Mouse (Mus musculus): ENCODE results near the gene Ccar1. TPM values are rescaled to one million over a fixed set of nuclear protein-coding genes. Genes with fewer than 3 reads are reported as not detected.

Ccar1 gene
- polyA plus RNA-seq, 1 experiment from 2014 or later, result 174 TPM

GRCm38 (mm10) chr10:62713457-62713856, 78.6 kb downstream of the Ccar1 start:
- Histone ChIP-seq H3K9me3 (no peaks in the 10 kb centered on the region), H3K4me1 (no peaks in the 10 kb centered on the region), H3K27ac (replicated peaks) (no peak overlapping the region), H3K4me3 (no peak overlapping the region), H3K27me3 (replicated peaks; ENCODE audit: low read depth, poor library complexity, severe bottlenecking) (no peaks in the 10 kb centered on the region), H3K36me3 (replicated peaks) (no peaks in the 10 kb centered on the region)
- 81% methylated on average over 10 of the region's 10 CpGs for WGBS
- no peak for DNase-seq (ENCODE audit: low spot score)

DNA sequence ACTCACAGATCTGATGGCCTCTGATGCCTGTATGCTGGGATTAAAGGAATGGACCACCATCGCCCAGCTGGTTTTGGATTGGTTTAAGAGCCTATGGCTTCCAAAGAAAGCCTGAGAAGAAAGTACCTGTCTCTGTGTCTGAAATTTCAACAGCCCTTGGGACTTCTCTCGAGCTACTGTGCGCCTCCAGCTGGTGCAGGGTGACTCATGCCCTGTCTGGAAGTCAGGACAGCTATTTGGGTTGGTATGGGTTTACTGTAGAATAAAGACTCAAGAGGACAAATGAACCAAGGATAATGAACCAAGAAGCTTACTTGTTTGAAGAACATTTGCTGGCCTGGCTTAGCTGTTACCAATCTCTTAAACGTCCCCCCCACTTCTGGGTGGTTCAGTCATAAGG, 88.5 kb downstream of the Ccar1 start:
- Histone ChIP-seq H3K36me3 (replicated peaks) (no peaks in the 10 kb centered on the region), H3K9me3 (no peaks in the 10 kb centered on the region), H3K4me3 (no peak overlapping the region), H3K27ac (replicated peaks) (no peak overlapping the region), H3K27me3 (replicated peaks; ENCODE audit: low read depth, poor library complexity, severe bottlenecking) (no peaks in the 10 kb centered on the region), H3K4me1 (no peaks in the 10 kb centered on the region)
- DNase-seq (ENCODE audit: low spot score), result no peak
- 82% methylated on average over 4 of the region's 4 CpGs for WGBS

DNA sequence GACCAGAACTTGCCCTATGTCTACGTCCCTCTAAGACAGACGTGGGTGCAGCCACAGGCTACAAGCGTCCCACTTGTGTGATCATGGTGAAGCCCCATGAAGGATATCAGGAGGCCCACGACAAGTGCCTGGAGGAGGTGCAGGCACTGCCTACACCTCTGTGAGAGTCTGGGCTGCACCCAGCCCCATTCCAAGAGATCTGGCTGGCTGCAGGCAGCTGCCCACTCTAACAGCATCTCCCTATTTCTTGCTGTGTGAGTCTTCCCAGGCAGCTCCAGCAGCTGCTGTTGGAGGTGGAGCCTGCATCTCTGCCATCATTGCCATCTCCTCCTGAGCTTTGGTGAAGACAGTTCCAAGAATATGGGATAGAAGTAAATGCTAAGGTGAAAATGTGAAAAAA, 89.7 kb downstream of the Ccar1 start:
- Histone ChIP-seq H3K27me3 (replicated peaks; ENCODE audit: low read depth, poor library complexity, severe bottlenecking) (no peaks in the 10 kb centered on the region), H3K27ac (replicated peaks) (no peak overlapping the region), H3K4me3 (no peak overlapping the region), H3K36me3 (replicated peaks) (no peaks in the 10 kb centered on the region), H3K9me3 (no peaks in the 10 kb centered on the region), H3K4me1 (no peaks in the 10 kb centered on the region)
- WGBS, result 87% methylated on average over 4 of the region's 4 CpGs
- no peak for DNase-seq (ENCODE audit: low spot score)

Other genes starting within 250 kb of the Ccar1 start
- 34.3 and 35.5 TPM in 2 replicates for gene Kif1bp, start 213.8 kb downstream of the Ccar1 start, polyA plus RNA-seq (2016; fragmentation: Nextera tagmentation; extraction: Ambion mirVana)
- 35.1 and 36.7 TPM in 2 replicates for gene Ddx21, start 190.0 kb downstream of the Ccar1 start, polyA plus RNA-seq (2016; fragmentation: Nextera tagmentation; extraction: Ambion mirVana)
- 110 and 120 TPM in 2 replicates for gene Ddx50, start 141.1 kb downstream of the Ccar1 start, polyA plus RNA-seq (2016; fragmentation: Nextera tagmentation; extraction: Ambion mirVana)
- gene Stox1, start 66.2 kb downstream of the Ccar1 start, polyA plus RNA-seq (2016; fragmentation: Nextera tagmentation; extraction: Ambion mirVana), result 2.5 and 3.1 TPM in 2 replicates
- 28.9 and 34.5 TPM in 2 replicates for gene Tet1, start 116.7 kb upstream of the Ccar1 start, polyA plus RNA-seq (2016; fragmentation: Nextera tagmentation; extraction: Ambion mirVana)
- 8.1 and 9.4 TPM in 2 replicates for gene Slc25a16, start 128.3 kb upstream of the Ccar1 start, polyA plus RNA-seq (2016; fragmentation: Nextera tagmentation; extraction: Ambion mirVana)
- gene Dna2, start 154.7 kb upstream of the Ccar1 start, polyA plus RNA-seq (2016; fragmentation: Nextera tagmentation; extraction: Ambion mirVana), result 37.1 and 39.1 TPM in 2 replicates
- 25.0 and 25.4 TPM in 2 replicates for gene Rufy2, start 187.9 kb upstream of the Ccar1 start, polyA plus RNA-seq (2016; fragmentation: Nextera tagmentation; extraction: Ambion mirVana)
- gene Hnrnph3, start 231.9 kb upstream of the Ccar1 start, polyA plus RNA-seq (2016; fragmentation: Nextera tagmentation; extraction: Ambion mirVana), result 179 and 180 TPM in 2 replicates
- gene Pbld2, start 232.0 kb upstream of the Ccar1 start, polyA plus RNA-seq (2016; fragmentation: Nextera tagmentation; extraction: Ambion mirVana), result 0.75 and 1.1 TPM in 2 replicates

Data from embryonic facial prominence, embryonic 10.5 days (tissue).